Comparison of ENCODE assay signal across 9 mouse cellular contexts in the genomic region with DNA sequence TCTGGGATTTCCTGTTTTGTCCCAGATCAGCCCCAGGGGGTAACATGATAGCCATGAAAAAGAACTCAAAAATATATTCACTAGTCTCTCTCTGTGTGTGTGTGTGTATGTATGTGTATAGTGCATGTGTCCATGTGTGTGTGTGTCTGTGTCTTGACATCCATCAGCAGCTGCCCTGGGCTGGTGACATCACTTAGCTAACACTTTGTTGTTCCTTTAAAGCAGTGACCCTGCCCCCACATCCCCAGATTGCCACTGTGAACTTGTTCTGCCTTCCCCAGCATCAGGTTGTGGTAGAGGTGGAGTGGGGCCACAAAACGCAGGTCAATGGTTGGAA. TPM values are rescaled to one million over a fixed set of nuclear protein-coding genes. Genes with fewer than 3 reads are reported as not detected.
DNase-seq lines count a peak whose midpoint lies in the region; ATAC-seq and TF ChIP-seq lines count a peak whose summit lies in the region.
"Had no signal": no experiment of that assay in that cellular context is flagged by ENCODE, and none has a peak within 500 bp of the region (broad histone marks: within the 10 kb centered on the region; RNA-seq: fewer than 3 reads in every experiment).

No protein-coding gene starts in this region.

- ATAC-seq in lung, embryonic 16.5 days (ENCODE audit: low read depth) = no peak
- peak; percentile 36; the same call in 1 of the 2 replicates for ATAC-seq in neural tube, embryonic 14.5 days (ENCODE audit: low read depth)

- H3K4me1 ChIP-seq in lung, embryonic 16.5 days (replicated peaks; ENCODE audit: control insufficient read depth, insufficient read depth, low read length) = peaks cover 10% of the 10 kb centered on the region
- no peaks in the 10 kb centered on the region; the same call in 1 of the 2 replicates for H3K4me1 ChIP-seq in lung, adult 2 months (ENCODE audit: control insufficient read depth, insufficient read depth, low read length)
- H3K4me1 ChIP-seq in limb, embryonic 10.5 days = peaks cover 52% of the 10 kb centered on the region
- H3K4me1 ChIP-seq in neural tube, embryonic 14.5 days (ENCODE audit: control insufficient read depth, insufficient read depth, low read length) = peaks cover 21% of the 10 kb centered on the region

- peak overlapping the region; percentile 46 for H3K9ac ChIP-seq in lung, embryonic 16.5 days (ENCODE audit: low read length)
- H3K9ac ChIP-seq in neural tube, embryonic 14.5 days (replicated peaks; ENCODE audit: low read depth, low read length) = peak overlapping the region; percentile 37; the same call in 1 of the 2 replicates
- H3K9ac ChIP-seq: stomach, embryonic 15.5 days had no signal

- TF ChIP-seq CTCF in lung, adult 2 months (IDR thresholded peaks at IDR 0.05; ENCODE audit: insufficient read depth, low read length) = no peak

- no peak for TF ChIP-seq POLR2A in lung, adult 2 months (IDR thresholded peaks at IDR 0.05; ENCODE audit: borderline replicate concordance, extremely low read depth, low read depth, low read length)

- H3K9me3 ChIP-seq in lung, embryonic 16.5 days (ENCODE audit: control insufficient read depth, low read length) = no peaks in the 10 kb centered on the region
- no peaks in the 10 kb centered on the region for H3K9me3 ChIP-seq in limb, embryonic 10.5 days (replicated peaks)
- no peaks in the 10 kb centered on the region for H3K9me3 ChIP-seq in neural tube, embryonic 14.5 days (ENCODE audit: control insufficient read depth, low read length)
- H3K9me3 ChIP-seq: stomach, embryonic 15.5 days had no signal

- 61% methylated on average over 1 of the region's 1 CpGs for WGBS in lung, embryonic 16.5 days
- WGBS in lung, adult 2 months = 84% methylated on average over 1 of the region's 1 CpGs
- 54% methylated on average over 1 of the region's 1 CpGs for WGBS in limb, embryonic 10.5 days
- 82% methylated on average over 1 of the region's 1 CpGs for WGBS in neural tube, embryonic 14.5 days

- H3K4me3 ChIP-seq in lung, embryonic 16.5 days (ENCODE audit: low read length) = no peak overlapping the region
- no peak overlapping the region for H3K4me3 ChIP-seq in lung, adult 2 months (replicated peaks; ENCODE audit: extremely low read depth, low read depth, low read length)
- peak overlapping the region; percentile 38 for H3K4me3 ChIP-seq in limb, embryonic 10.5 days
- no peak overlapping the region for H3K4me3 ChIP-seq in neural tube, embryonic 14.5 days (ENCODE audit: low read depth, low read length)

- peak overlapping the region; percentile 69 for H3K27ac ChIP-seq in lung, embryonic 16.5 days (ENCODE audit: low read length)
- peak overlapping the region; percentile 86 for H3K27ac ChIP-seq in limb, embryonic 10.5 days
- peak overlapping the region; percentile 64; the same call in 1 of the 2 replicates for H3K27ac ChIP-seq in neural tube, embryonic 14.5 days (ENCODE audit: low read depth, low read length)
- H3K27ac ChIP-seq: stomach, embryonic 15.5 days had no signal

- 0 out of 2 replicates have a peak overlapping the region, but pooled peaks have one; percentile 51 for H3K4me2 ChIP-seq in lung, embryonic 16.5 days (ENCODE audit: low read depth, low read length)
- H3K4me2 ChIP-seq in neural tube, embryonic 14.5 days (ENCODE audit: low read depth, low read length) = no peak overlapping the region; the same call in 1 of the 2 replicates

- no peaks in the 10 kb centered on the region for H3K36me3 ChIP-seq in lung, embryonic 16.5 days (ENCODE audit: control insufficient read depth, insufficient read depth, low read length)
- H3K36me3 ChIP-seq in limb, embryonic 10.5 days = no peaks in the 10 kb centered on the region
- H3K36me3 ChIP-seq in neural tube, embryonic 14.5 days (ENCODE audit: control insufficient read depth, insufficient read depth, low read length) = no peaks in the 10 kb centered on the region
- H3K36me3 ChIP-seq: stomach, embryonic 15.5 days had no signal

- H3K27me3 ChIP-seq in lung, embryonic 16.5 days (ENCODE audit: control insufficient read depth, insufficient read depth, low read depth, low read length) = peaks cover 3% of the 10 kb centered on the region; the same call in 1 of the 2 replicates
- peaks cover 53% of the 10 kb centered on the region for H3K27me3 ChIP-seq in limb, embryonic 10.5 days (ENCODE audit: low read depth, poor library complexity, severe bottlenecking)
- no peaks in the 10 kb centered on the region; the same call in 1 of the 2 replicates for H3K27me3 ChIP-seq in neural tube, embryonic 14.5 days (ENCODE audit: control insufficient read depth, insufficient read depth, low read length)

- peak; percentile 71 for DNase-seq in embryo, embryonic 10.5 days (ENCODE audit: low spot score)
- no peak for DNase-seq in embryo, embryonic 9.5 days (ENCODE audit: extremely low spot score)
- no peak for DNase-seq in lung, adult 2 months
- DNase-seq in limb, embryonic 10.5 days (ENCODE audit: low spot score) = no peak
- no peak for DNase-seq in adipocyte (ENCODE audit: low spot score)
- DNase-seq in ovary, adult 18-20 months (ENCODE audit: low spot score) = no peak

RNA-seq across cellular contexts. Expression of gene Laptm5, which starts 33.9 kb away (rescaled TPM):
- 42.1 and 43.3 TPM in 2 replicates for polyA plus RNA-seq in lung, embryonic 16.5 days (2015; fragmentation: Nextera tagmentation; extraction: Ambion mirVana)
- polyA plus RNA-seq in lung, adult 2 months (2012; rRNA removed) = 258 and 317 TPM in 2 replicates
- polyA plus RNA-seq in limb, embryonic 10.5 days (2016; fragmentation: Nextera tagmentation; extraction: Ambion mirVana) = 10.5 and 15.4 TPM in 2 replicates
- polyA plus RNA-seq in neural tube, embryonic 14.5 days (2014; fragmentation: Nextera tagmentation; extraction: Ambion mirVana) = 21.2 and 36.6 TPM in 2 replicates
